Mouse (Mus musculus): Measurements from ENCODE around the gene Mr1. TPM values are rescaled to one million over a fixed set of nuclear protein-coding genes. Genes with fewer than 3 reads are reported as not detected.

Mr1 gene
- total RNA-seq, 1 experiment from 2014 or later: 6.9 TPM

- peak; percentile 33 for ATAC-seq (replicated peaks; ENCODE audit: low read depth, poor library complexity, severe bottlenecking)
These were observed 48.6 kb downstream of the Mr1 start for GRCm38 (mm10) chr1:155097931-155098485.

DNA sequence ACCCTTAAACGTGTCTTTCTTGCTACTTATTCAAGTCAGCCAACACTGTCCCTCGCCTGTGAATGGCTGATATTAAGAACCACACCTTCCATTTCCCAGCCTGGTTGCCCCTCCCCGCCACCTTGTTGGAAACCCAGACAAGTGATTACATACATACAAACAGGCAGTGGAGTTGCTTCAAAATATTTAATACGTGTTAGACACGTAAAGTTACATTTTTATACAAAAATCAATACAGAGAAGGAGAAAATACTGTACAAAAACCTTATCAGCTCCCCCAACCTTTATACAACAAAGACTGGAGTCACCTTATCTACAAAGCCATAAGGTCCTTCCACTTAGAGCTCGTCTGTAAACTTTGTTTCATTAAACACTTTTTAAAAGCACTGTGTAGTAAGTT, 49.3 kb downstream of the Mr1 start:
- ATAC-seq (replicated peaks; ENCODE audit: low read depth, poor library complexity, severe bottlenecking): peak; percentile 16; the same call in 1 of the 2 replicates

DNA sequence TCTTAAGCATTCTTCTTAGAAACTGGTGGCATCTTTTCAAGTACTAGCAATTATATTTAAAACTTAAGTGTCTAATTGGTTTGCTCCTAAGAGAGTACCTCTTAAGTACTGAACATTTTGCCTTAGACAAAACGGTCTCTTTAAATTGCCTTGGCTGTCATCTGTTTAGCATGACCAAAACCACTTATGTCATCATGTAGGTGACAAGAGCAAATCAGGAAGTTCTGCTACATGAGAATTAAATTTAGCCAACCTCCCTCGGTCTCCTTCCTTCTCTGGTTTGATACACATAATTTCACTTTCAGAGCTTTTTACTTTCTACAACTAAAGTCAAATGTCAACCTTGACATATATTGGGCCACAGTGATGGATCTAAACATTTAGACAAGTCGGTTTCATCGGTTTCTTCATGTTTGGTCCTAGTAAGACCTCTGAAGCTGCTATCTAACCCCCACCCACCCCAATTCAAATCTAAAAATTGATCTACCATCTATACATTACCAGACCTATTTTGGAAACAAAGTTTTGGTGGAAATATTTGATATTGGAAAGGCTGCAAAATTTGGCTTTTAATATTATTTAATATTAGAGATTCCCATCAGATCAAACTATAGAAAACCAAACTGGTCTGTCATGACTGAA, 49.9 kb downstream of the Mr1 start:
- no peak; the same call in 1 of the 2 replicates for ATAC-seq (replicated peaks; ENCODE audit: low read depth, poor library complexity, severe bottlenecking)

- ATAC-seq (replicated peaks; ENCODE audit: low read depth, poor library complexity, severe bottlenecking): no peak
These were observed 52.5 kb downstream of the Mr1 start for GRCm38 (mm10) chr1:155093971-155094707.

- no peak for ATAC-seq (replicated peaks; ENCODE audit: low read depth, poor library complexity, severe bottlenecking)
These were observed 53.3 kb downstream of the Mr1 start for GRCm38 (mm10) chr1:155093145-155093791.

GRCm38 (mm10) chr1:155091842-155092800, 54.5 kb downstream of the Mr1 start:
- ATAC-seq (replicated peaks; ENCODE audit: low read depth, poor library complexity, severe bottlenecking): no peak

- peak; percentile 72 for ATAC-seq (replicated peaks; ENCODE audit: low read depth, poor library complexity, severe bottlenecking)
These were observed 55.2 kb downstream of the Mr1 start for GRCm38 (mm10) chr1:155091374-155091841.

GRCm38 (mm10) chr1:155090736-155091135, 55.9 kb downstream of the Mr1 start:
- ATAC-seq (replicated peaks; ENCODE audit: low read depth, poor library complexity, severe bottlenecking): no peak

GRCm38 (mm10) chr1:155090327-155090726, 56.3 kb downstream of the Mr1 start:
- ATAC-seq (replicated peaks; ENCODE audit: low read depth, poor library complexity, severe bottlenecking): no peak

DNA sequence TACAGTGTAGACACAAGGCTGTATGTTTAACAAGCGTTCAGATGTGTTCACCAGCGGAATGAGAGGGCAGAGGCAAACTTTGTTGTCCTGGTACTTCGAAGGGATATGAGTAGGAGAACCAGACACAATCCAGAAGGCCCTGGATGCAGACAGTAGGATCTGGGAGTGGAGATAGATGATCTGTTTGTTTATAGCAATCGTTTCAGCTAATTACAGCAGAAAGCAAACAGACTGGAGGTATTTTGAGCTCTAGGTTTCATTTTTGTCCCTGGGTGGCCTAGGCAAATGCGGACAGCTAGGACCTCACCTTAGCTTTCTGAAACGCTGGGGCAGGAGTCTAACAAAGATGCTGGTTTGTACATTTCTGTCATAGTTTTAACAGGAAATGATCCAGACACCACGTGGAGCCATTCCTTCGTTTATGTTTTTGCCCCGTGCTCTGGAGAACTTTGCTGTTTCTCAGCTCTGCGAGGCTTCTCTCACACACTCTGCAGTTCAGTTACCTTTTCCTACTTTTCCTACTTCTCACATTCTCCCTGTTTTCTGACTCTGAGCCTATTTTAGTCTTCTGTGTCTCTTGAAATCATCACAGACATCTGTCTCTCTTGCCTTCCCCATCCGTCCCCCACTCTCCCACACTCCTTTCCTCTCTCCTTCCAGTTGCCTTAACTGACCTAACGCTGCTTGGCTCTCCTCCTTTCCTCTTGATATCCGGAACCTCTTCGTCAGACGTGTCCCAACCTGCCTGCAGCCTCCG, 57.6 kb downstream of the Mr1 start:
- no peak for ATAC-seq (replicated peaks; ENCODE audit: low read depth, poor library complexity, severe bottlenecking)

- ATAC-seq (replicated peaks; ENCODE audit: low read depth, poor library complexity, severe bottlenecking): no peak
These were observed 58.6 kb downstream of the Mr1 start for GRCm38 (mm10) chr1:155088046-155088445.

GRCm38 (mm10) chr1:155086893-155087292, 59.7 kb downstream of the Mr1 start:
- ATAC-seq (replicated peaks; ENCODE audit: low read depth, poor library complexity, severe bottlenecking): peak; percentile 16

DNA sequence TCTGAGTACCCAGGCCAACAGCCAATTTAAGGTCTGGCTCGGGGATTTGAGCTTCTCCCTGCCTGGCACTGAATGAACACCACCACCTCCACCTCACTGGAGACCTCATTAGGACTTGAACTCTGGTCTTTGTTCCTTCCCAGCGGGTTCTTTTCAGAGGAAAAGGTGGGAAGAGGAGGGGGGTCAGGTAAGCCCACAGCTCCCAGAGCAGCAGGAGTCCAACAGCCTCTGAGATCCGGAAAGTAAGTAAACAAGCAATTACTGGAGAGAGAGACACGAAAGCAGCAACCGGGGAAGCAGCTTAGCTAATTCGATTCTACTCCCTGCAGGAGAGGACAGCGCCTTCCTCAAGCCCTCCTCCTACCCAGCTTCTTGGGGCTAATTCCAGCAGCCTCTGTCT, 60.2 kb downstream of the Mr1 start:
- no peak for ATAC-seq (replicated peaks; ENCODE audit: low read depth, poor library complexity, severe bottlenecking)

DNA sequence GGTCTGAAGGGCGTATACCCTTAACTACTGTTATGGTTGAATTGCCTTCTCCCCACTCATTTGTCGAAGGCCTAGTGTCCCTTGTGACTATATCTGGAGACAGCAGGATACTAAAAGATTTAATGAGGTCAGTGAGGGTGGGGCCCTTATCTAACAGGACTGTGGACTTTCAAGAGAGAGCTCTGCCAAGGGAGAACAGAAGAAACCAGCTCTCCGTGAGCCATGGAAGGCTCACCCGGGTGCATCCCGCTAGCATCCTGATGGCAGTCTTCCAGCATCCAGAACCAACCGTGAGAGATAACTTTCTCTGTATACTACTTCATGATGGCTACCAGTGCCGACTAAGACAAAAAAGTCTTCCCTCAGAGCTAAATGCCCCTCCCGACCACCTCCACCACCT, 61.8 kb downstream of the Mr1 start:
- ATAC-seq (replicated peaks; ENCODE audit: low read depth, poor library complexity, severe bottlenecking): no peak

- peak; percentile 71 for ATAC-seq (replicated peaks; ENCODE audit: low read depth, poor library complexity, severe bottlenecking)
These were observed 63.0 kb downstream of the Mr1 start for GRCm38 (mm10) chr1:155083271-155084265.

- no peak for ATAC-seq (replicated peaks; ENCODE audit: low read depth, poor library complexity, severe bottlenecking)
These were observed 63.7 kb downstream of the Mr1 start for GRCm38 (mm10) chr1:155082965-155083268.

GRCm38 (mm10) chr1:155082158-155082964, 64.3 kb downstream of the Mr1 start:
- ATAC-seq (replicated peaks; ENCODE audit: low read depth, poor library complexity, severe bottlenecking): 0 out of 2 replicates have a peak, but pooled peaks have one; percentile 7

Measured in common myeloid progenitor, adult 5-6 weeks (primary cell).